Mouse (Mus musculus): Measurements from ENCODE around the gene Nol10.
A peak's percentile ranks its signal among the peaks of the same experiment; 100 is the strongest.

The Nol10 gene

DNA sequence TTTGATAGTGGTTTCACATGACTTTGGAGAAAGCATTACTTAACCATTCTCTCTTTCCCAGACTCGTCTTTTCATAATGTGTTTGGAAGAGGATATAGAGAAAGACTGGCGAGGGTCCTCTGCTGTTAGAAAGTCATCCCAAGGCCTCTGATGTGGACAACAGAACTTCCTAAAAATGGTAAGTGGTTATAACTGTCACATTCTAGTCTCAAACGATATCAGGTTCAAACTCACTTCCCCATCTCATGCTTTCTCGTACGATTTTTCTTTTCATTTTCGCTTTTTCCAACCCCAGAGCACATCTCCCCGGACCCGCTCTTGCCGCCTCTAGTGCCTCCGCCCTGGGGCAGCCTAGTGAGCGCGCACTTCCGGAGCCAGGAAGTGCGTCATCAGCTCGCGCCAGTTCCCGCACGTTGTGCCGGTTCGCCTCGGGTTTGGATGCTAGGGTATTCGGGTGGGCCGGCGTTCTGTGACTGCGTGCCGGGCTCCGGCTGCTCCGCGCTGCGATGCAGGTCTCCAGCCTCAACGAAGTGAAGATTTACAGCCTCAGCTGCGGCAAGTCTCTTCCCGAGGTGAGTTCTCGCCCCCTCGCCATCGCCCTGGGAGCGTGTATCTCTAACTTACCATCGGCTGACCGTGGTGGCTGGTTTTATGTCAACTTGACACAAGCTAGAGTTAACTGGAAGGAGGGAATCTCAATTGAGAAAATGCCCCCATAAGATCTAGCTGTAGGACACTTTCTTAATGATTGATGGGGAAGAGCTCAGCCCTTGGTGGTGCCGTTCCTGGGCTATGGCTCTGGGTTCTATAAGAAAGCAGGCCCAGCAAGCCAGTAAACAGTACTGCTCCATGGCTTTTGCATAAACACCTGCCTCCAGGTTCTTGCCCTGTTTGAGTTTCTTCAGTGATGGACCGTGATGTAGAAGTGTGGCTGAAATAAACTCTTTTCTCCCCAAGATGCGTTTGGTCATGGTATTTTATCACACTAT lies at the start of gene Nol10:
TSS of gene Nol10 (plus strand) at position 411 of the 989 bp plus-strand sequence.
- peak; percentile 81 for DNase-seq (ENCODE audit: extremely low read depth, insufficient read length, low spot score)

- DNase-seq (ENCODE audit: extremely low read depth, insufficient read length, low spot score), result no peak
Observed at GRCm38 (mm10) chr12:17299902-17300301, 48.4 kb upstream of the Nol10 start.

GRCm38 (mm10) chr12:17305445-17305844 lies 42.8 kb upstream of the Nol10 start:
- no peak for DNase-seq (ENCODE audit: extremely low read depth, insufficient read length, low spot score)

GRCm38 (mm10) chr12:17308246-17308645 lies 40.0 kb upstream of the Nol10 start:
- no peak for DNase-seq (ENCODE audit: extremely low read depth, insufficient read length, low spot score)

- no peak for DNase-seq (ENCODE audit: extremely low read depth, insufficient read length, low spot score)
Observed at GRCm38 (mm10) chr12:17310852-17311839, 37.1 kb upstream of the Nol10 start.

DNA sequence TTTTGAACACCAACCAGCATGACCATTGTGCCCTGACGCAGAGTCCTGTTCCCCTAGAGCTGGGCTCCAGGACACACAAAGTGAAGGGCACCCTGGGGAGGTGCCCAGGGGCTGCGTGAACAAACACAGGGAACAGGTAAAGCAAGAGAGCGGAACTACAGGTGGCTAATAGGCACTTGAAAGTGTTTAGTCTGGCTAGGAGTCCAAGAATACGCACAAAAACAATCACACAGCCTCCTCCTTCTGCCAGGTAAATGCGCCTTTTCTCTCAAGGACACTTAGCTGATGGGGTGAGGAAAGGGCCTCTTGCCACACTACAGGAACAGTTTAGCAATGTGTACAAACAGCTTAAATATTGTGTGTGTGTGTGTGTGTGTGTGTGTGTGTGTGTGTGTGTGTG lies 32.2 kb upstream of the Nol10 start:
- no peak for DNase-seq (ENCODE audit: extremely low read depth, insufficient read length, low spot score)

DNA sequence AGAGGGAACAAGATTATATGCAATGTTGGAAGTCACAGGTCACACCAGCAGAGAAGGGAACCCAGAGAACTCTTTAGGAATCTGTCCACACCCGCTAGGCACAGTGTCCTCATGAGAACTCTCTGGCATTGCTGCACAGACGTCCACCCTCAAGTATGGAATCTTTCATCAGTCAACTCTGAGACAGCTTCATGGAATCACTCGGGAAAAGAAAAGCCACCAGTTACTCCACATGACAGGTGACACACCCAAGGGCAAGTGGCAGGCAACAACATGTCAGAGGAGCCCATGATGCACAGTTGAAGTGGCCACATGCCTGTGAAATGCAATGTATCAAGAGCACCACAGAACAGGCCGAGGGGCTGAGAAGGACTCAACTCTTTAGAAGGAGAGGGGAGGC lies 30.3 kb upstream of the Nol10 start:
- DNase-seq (ENCODE audit: extremely low read depth, insufficient read length, low spot score), result no peak

DNA sequence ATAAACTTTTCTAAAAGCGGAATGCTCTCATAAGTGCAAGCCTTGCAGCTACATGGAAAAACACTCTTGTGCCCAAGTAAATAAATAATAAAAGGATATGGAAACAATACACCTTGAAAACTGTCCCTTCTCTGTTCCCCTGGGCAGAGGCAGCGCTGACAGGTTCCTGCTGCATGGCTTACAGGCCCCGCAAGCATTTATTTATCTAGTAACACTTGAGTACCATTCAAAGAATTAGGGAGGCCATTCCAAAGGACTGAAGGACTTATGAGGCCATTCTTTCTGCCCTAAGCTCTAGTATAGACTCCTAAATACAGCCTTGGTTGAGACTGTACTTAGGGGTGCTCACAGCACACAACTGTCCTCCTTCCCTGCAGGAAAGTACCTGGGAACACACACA lies 29.8 kb upstream of the Nol10 start:
- DNase-seq (ENCODE audit: extremely low read depth, insufficient read length, low spot score), result no peak

DNA sequence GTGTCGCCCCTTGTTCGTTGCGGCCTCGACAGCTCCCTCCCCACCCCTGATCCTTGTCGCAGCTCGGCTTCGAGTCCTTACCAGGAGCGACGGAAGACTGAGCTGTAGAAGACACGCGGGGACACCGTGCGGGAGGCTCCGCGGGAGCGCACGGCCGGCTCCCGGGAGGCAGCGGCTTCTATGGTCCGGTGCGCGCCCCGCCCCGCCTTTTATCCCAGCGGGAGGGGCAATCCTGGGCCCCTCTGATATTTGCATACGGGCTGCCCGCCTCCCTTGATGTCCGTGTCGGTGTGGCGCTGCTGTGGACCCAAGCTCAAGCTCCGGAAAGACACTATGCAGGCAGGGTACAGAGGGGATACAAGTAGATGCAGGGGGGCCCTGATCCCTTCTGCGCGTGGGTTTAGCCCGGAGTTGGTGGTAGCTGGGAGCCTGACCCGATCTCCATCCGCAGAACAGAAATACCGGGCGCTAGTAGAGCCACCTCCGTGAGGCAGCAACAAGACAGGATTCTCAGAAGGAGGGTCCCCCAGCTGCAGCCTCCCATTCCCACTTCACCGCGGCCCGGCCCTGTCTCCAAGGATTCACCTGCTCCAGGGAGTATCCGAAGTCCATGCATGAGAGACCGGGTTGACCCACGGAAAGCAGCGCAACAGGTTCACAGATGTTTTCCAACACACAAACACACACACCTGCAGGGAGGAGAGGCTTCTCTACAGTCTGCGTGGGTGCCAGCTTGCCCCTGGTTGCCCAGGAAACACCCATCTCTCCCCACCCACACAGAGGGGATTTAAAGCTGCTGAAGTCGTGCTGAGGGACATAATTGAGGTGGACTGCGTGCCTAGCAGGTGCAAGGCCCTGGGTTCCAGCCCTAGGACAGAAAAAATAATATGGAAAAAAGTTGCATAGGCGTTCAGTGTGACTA lies 23.4 kb upstream of the Nol10 start:
- DNase-seq (ENCODE audit: extremely low read depth, insufficient read length, low spot score), result no peak

DNA sequence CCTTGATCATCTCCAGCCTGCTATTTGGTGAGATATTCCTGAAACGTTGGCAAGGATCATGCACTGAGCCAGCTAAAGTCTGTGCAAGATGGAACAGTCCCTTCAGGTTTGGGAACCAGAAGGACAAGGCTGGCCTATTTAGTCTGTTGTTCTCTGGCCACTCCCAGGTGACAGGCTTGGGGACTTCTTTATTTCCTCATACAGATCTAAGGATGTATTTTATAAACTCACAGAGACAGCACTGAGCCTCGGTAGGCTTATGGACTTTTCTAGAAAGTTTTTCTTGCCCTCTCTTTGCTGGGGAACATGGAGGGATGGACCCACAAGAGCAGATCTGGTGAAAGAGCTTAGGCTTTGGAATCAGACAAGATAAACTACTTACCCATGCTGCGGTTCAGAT lies 19.0 kb upstream of the Nol10 start, which contains the start of gene Atp6v1c2:
TSS of gene Atp6v1c2 (minus strand) at position 101 of the 400 bp plus-strand sequence.
- DNase-seq (ENCODE audit: extremely low read depth, insufficient read length, low spot score), result no peak

- DNase-seq (ENCODE audit: extremely low read depth, insufficient read length, low spot score), result no peak
Observed at GRCm38 (mm10) chr12:17333459-17333858, 14.8 kb upstream of the Nol10 start.

DNA sequence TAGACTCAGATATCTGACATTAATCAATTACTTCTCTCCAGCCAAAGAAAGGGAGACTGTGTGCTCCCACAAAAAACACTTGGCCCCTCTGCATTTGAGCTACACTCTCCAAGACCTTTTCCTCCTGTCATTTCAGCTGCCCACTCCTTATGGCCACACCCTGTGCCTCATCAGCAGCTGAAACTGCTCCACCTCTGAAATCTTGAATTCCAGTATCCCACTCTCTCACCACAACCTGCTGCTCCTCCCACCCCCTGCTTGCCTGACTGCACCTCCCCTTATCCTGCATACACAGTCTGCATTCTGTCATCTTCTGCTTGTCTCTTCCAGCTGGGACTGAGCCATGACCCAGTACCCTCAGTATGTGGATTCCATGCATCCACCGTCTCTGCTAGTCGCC lies 9.9 kb upstream of the Nol10 start:
- DNase-seq (ENCODE audit: extremely low read depth, insufficient read length, low spot score), result no peak

DNA sequence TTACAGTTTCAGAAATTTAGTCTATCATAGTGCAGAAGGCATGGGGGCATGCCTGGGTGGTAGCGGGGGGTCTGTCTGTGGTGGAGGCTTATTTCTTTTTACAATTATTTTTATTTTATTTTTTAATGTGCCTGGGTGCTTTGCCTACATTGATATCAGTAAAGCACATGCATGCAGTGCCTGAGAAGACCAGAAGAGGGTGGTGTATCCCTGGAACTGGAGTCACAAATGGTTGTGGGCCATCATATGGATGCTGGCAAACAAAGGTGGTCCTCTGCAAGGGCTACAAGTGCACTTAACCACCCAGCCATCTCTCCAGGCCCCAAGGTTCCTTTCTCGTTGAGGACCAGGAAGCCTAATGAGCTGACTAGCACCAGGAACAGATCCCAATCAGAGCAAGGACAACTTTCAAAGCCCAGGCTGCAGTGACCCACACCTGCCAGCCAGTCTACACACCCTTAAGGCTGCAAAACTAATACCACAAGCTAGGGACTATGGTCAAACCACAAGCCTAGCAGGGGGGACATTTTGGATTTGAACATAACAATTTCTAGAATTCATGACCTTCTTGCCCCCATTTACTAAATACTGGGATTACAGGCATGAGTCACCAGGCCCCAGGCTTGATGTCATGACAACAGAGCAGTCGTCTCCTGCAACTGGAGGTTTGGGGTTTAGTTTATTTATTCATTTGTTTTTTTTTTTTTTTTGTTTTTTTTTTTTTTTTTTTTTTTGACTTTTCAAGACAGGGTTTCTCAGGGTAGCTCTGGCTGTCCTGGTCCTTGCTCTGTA lies 8.9 kb upstream of the Nol10 start:
- no peak for DNase-seq (ENCODE audit: extremely low read depth, insufficient read length, low spot score)

- DNase-seq (ENCODE audit: extremely low read depth, insufficient read length, low spot score), result no peak
Observed at GRCm38 (mm10) chr12:17347327-17348047, 771 bp upstream of the Nol10 start.

GRCm38 (mm10) chr12:17350106-17350505 lies 1.8 kb downstream of the Nol10 start:
- peak; percentile 19 for DNase-seq (ENCODE audit: extremely low read depth, insufficient read length, low spot score)

- DNase-seq (ENCODE audit: extremely low read depth, insufficient read length, low spot score), result no peak
Observed at GRCm38 (mm10) chr12:17356853-17357252, 8.6 kb downstream of the Nol10 start.

GRCm38 (mm10) chr12:17357795-17358194 lies 9.5 kb downstream of the Nol10 start:
- DNase-seq (ENCODE audit: extremely low read depth, insufficient read length, low spot score), result no peak

GRCm38 (mm10) chr12:17358981-17359380 lies 10.7 kb downstream of the Nol10 start:
- DNase-seq (ENCODE audit: extremely low read depth, insufficient read length, low spot score), result no peak

DNA sequence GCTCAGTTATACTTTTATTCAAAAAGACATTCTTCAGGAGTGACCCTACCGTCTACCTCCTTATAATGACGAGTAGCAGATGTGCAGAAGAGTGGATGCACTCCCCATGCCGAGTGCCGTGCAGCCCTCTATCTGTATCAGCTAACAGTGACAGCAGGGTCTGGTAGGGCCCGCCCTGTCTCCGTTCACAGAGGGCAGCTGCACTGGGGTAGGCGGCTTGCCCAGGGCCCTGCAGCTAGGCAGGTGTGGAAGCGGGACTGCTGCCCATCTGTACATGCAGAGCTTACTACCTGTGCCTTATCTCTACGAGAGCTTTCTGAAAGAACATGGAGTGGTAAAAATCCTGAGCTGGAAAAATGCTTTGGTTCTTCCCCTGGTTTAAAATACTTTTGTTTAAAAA lies 11.8 kb downstream of the Nol10 start:
- no peak for DNase-seq (ENCODE audit: extremely low read depth, insufficient read length, low spot score)

Measured in 3134 (cell line).